Mouse (Mus musculus): Measurements from ENCODE around the gene Emc10.

DNA sequence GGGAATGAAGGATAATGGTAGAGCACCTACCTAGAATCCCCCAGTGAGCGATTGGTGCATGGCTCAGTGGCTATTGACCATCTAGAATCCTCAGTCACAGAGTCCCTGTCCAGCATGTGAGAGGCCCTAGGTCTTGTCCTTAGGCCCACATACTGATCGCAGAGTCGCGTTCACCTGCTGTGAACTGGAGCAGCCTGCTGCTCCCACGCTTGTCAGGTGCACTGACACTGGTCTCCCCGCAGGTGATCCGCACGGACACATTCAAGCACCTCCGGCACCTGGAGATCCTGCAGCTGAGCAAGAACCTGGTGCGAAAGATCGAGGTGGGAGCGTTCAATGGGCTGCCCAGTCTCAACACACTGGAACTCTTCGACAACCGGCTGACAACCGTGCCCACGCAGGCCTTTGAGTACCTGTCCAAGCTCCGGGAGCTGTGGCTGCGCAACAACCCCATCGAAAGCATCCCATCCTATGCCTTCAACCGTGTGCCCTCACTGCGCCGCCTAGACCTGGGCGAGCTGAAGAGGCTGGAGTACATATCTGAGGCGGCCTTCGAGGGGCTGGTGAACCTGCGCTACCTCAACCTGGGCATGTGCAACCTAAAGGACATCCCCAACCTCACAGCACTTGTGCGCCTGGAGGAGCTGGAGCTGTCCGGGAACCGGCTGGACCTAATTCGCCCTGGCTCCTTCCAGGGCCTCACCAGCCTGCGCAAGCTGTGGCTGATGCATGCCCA lies 35.4 kb downstream of the Emc10 start:
- TF ChIP-seq CTCF (IDR thresholded peaks at IDR 0.05; ENCODE audit: borderline replicate concordance, extremely low read depth, insufficient read depth, insufficient read length), result no peak
- TF ChIP-seq POLR2A (IDR thresholded peaks at IDR 0.05; ENCODE audit: borderline replicate concordance, extremely low read depth, insufficient read depth, insufficient read length, poor library complexity, severe bottlenecking), result no peak
